Mouse (Mus musculus) Patski (cell line): ENCODE data around the gene Wipi2. TPM values are rescaled to one million over a fixed set of nuclear protein-coding genes. Genes with fewer than 3 reads are reported as not detected.
A peak's percentile ranks its signal among the peaks of the same experiment; 100 is the strongest.

Source experiments
- ATAC-seq: fragments of 100-300 bp; one replicate; pipeline ENCODE4 v1.8.0; 2021
- CTCF ChIA-PET: fragments of 350-600 bp; sonication (Branson Sonifier 250); formaldehyde crosslinking; loops from one replicate; lab custom pipeline; 2022; ENCODE audit warnings: inconsistent platforms; lab: Charles Lee
- POLR2A ChIA-PET: fragments of 350-600 bp; sonication (Branson Sonifier 250); formaldehyde crosslinking; loops from one replicate; lab custom pipeline; 2022; ENCODE audit warnings: antibody characterized with exemption, inconsistent platforms; lab: Charles Lee
- DNase-seq: peaks from one replicate; pipeline ENCODE4 v3.0.0-alpha.2; 2011; ENCODE audit warnings: low read depth, low spot score
- H3K27me3 ChIP-seq: fragments of 371-371 bp; one replicate; pipeline ENCODE4 v1.5.1; 2021
- CTCF ChIP-seq: fragments of 100-300 bp; IDR thresholded peaks from one replicate; pipeline ENCODE4 v1.5.1; 2021
- in situ Hi-C: fragments of 300-500 bp; cut with MboI; formaldehyde crosslinking; loops from 3 replicates; pipeline ENCODE4 v1.11.1; 2018; ENCODE audit warnings: low pct_unique_long_range_greater_than_20kb, mixed read lengths
- polyA plus RNA-seq: library from polyadenylated mRNA; unstranded; gene quantifications from one replicate; pipeline ENCODE4 v1.2.3, GENCODE M21; 2021

Gene Wipi2
- polyA plus RNA-seq, 1 experiment from 2014 or later = 60.3 TPM

DNA sequence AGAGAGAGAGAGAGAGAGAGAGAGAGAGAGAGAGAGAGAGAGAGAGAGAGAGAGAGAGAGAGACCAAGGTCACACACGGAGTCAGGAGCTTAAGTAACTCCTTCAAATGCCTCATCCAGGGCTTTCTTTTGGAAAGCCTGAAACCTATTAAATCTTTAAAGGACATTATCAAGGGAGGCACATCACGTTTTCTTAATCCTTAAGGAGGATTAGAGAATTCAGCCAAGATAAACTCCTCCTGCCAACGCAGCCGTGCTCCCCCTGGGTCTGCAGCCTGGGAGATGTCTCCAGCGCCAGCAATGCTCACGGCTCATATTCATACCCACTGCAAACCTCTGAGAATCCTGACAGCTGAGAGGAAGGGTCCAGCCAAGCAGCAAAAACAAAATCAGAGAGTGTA lies 61.4 kb downstream of the Wipi2 start:
- CTCF ChIA-PET = no interaction called here
- DNase-seq (no peak), ATAC-seq (no peak)
- in situ Hi-C loops = no loop called here
- POLR2A ChIA-PET = no interaction called here
- no peak for TF ChIP-seq CTCF
- H3K27me3 ChIP-seq = peaks cover 14% of the 10 kb centered on the region

DNA sequence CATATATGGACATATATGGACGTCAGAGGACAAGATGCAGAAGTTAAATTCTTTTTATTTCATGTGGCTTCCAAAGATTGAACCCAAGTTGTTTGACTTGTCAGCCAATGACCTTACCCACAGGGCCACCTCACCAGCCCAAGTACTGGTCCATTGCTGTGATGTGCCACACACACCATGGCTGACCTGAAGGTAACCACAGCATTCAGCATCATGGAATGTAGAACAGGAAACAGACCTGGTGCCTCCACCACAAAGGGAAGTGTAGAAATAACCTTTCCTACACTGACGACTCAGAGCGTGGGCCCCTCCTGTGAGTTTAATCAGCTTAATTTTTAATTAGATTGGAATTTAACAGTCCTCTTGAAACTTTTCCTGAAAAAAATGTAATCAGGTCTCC lies 62.8 kb downstream of the Wipi2 start:
- ChIA-PET CTCF (no interaction called here), POLR2A (no interaction called here)
- ATAC-seq (no peak), DNase-seq (no peak)
- in situ Hi-C loops = no loop called here
- peaks cover 7% of the 10 kb centered on the region for H3K27me3 ChIP-seq
- no peak for TF ChIP-seq CTCF

GRCm38 (mm10) chr5:142692248-142692647 lies 64.8 kb downstream of the Wipi2 start, which contains the start of gene Slc29a4:
Gene Slc29a4 (plus strand): TSS chr5:142692512.
- TF ChIP-seq CTCF = no peak
- CTCF ChIA-PET = no interaction called here
- ATAC-seq (no peak), DNase-seq (no peak)
- in situ Hi-C loops = no loop called here
- H3K27me3 ChIP-seq = no peaks in the 10 kb centered on the region
- POLR2A ChIA-PET = no interaction called here

DNA sequence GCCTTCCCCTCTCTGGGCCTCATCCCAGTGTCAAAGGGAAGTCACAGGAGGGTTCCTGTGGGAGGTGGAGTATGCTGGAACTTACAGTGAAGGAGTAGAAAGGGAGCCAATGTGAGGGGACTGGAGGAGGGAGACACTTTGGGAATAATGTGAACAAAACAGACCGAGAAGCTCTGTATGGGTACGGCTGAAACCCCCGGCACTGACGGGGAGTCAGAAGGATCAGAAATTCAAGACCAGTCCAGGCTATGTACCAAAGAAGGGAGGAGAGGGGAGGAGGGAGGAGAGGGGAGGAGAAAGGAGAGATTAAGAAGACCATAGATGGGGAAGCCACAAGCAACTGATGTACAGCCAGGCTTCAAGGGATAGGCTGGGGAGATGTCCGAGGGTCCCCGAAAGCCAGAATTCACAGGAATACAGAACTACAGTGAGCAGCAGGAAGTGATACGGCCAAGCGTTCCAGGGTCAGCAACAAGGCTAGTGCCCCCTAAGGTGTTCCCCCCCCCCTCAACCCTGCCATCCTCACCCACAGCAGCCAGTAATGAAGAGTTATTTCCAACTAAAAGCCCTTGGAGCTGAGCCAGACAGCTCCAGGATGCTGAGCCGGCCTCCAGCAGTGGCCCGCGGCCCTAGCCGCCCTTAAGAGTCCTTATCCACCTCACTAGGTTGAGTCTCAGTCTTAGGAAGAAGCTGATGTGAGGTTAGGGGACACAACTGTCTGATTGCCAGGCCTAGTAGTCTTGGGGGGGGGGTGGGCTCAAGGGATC lies 65.7 kb downstream of the Wipi2 start:
- no peaks in the 10 kb centered on the region for H3K27me3 ChIP-seq
- POLR2A ChIA-PET = interaction anchor here (0.6 kb wide), 1 partner anchor 36 kb away, joined by 4 read pairs; no protein-coding TSS in a partner anchor
- DNase-seq (no peak), ATAC-seq (no peak)
- in situ Hi-C loops = no loop called here
- no peak for TF ChIP-seq CTCF
- CTCF ChIA-PET = no interaction called here

GRCm38 (mm10) chr5:142693738-142694430 lies 66.4 kb downstream of the Wipi2 start:
- in situ Hi-C loops = no loop called here
- ChIA-PET CTCF (interaction anchor here (0.6 kb wide), 1 partner anchor 23 kb away, joined by 3 read pairs; no protein-coding TSS in a partner anchor), POLR2A (interaction anchor here (0.6 to 1.6 kb wide), 3 partner anchors 9 to 1618 kb away, joined by 4 to 7 read pairs (median 6); no protein-coding TSS in a partner anchor)
- no peaks in the 10 kb centered on the region for H3K27me3 ChIP-seq
- no peak for TF ChIP-seq CTCF
- DNase-seq (no peak), ATAC-seq (no peak)

- ATAC-seq = peak; percentile 78
- H3K27me3 ChIP-seq = no peaks in the 10 kb centered on the region
- in situ Hi-C loops = no loop called here
- ChIA-PET POLR2A (interaction anchor here (0.5 to 1.6 kb wide), 2 partner anchors 9 to 15 kb away, joined by 4 to 6 read pairs; no protein-coding TSS in a partner anchor), CTCF (interaction anchor here (0.6 kb wide), 1 partner anchor 22 kb away, joined by 3 read pairs; no protein-coding TSS in a partner anchor)
- DNase-seq = no peak
- no peak for TF ChIP-seq CTCF
These were observed 67.3 kb downstream of the Wipi2 start for GRCm38 (mm10) chr5:142694627-142695340.

- no peak for ATAC-seq
- CTCF ChIA-PET = no interaction called here
- POLR2A ChIA-PET = no interaction called here
- DNase-seq = no peak
- in situ Hi-C loops = no loop called here
- TF ChIP-seq CTCF = no peak
- peaks cover 2% of the 10 kb centered on the region for H3K27me3 ChIP-seq
These were observed 68.8 kb downstream of the Wipi2 start for GRCm38 (mm10) chr5:142696258-142696657.

DNA sequence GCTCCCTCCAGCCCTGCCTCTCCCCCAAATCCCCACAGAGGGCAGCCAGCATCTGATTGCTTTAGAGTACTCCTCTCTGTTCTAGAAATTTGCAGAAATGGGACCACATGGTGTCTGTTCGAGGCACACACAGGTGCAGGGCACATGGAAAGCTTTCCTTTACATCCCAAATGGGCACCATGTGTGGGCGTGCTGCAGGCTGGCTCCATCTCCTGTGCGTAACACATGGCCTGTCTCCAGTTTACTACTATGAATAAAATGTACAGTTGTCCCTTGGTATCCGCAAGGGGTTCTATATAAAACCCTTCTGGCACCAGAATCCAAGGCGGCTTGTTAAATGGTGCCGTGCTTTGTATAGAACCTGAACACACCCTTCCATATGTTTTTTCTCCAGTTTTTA lies 69.4 kb downstream of the Wipi2 start:
- DNase-seq (no peak), ATAC-seq (no peak)
- peaks cover 7% of the 10 kb centered on the region for H3K27me3 ChIP-seq
- no peak for TF ChIP-seq CTCF
- ChIA-PET CTCF (no interaction called here), POLR2A (no interaction called here)
- in situ Hi-C loops = no loop called here

DNA sequence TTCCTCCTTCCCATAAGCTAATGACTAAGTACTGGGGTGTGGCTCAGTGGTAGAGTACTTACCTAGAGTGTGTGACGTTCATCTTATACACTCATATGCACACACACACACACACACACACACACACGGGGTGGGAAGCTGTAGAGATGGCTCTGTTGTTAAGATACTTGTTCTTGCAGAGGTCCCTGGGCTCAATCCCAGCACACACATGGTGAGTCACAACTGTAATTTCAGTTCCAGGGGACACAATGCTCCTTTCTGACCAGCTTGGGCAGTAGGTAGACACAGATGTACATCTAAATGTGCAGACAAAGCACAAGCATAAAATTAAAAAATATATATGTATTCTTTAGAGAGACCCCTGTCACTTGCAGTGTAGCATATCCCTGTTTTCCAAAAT lies 70.2 kb downstream of the Wipi2 start:
- DNase-seq = no peak
- CTCF ChIA-PET = no interaction called here
- in situ Hi-C loops = no loop called here
- no peak for TF ChIP-seq CTCF
- POLR2A ChIA-PET = no interaction called here
- ATAC-seq = no peak
- H3K27me3 ChIP-seq = peaks cover 13% of the 10 kb centered on the region

- peaks cover 23% of the 10 kb centered on the region for H3K27me3 ChIP-seq
- in situ Hi-C loops = no loop called here
- TF ChIP-seq CTCF = no peak
- DNase-seq (no peak), ATAC-seq (no peak)
- ChIA-PET POLR2A (interaction anchor here (0.6 kb wide), 1 partner anchor 350 kb away, joined by 3 read pairs; no protein-coding TSS in a partner anchor), CTCF (interaction anchor here (0.7 kb wide), 1 partner anchor 42 kb away, joined by 3 read pairs; no protein-coding TSS in a partner anchor)
These were observed 73.5 kb downstream of the Wipi2 start for GRCm38 (mm10) chr5:142700842-142701589.
